Mouse (Mus musculus): Measurements from ENCODE around the gene Gm42417.

DNA sequence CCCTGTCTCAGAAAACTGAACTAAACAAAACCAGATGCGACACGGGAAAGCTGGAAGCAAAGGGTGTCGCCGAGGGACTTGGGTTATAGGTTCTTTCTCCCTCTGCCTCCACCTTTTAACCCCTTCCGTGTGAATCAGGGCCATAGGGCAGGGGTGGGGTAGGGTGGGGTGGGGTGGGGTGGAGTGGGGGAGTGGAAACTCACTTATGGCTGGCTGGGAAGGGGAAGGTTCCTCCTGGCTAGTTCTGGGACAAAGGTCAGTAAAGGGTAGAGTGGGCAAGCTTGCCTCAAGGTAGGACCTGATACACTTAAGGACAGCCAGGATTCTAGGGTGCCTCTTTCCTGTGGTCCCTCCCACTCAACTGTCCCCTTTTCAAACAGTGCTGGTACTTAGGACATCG lies 45.9 kb downstream of the Gm42417 start:
- TF ChIP-seq POLR2A (IDR thresholded peaks at IDR 0.05; ENCODE audit: extremely low read depth, insufficient read depth, low read length) (no peak), CTCF (IDR thresholded peaks at IDR 0.05; ENCODE audit: low read depth, low read length) (no peak)

All from liver, adult 2 months (tissue).